Mouse (Mus musculus): ENCODE data around the gene Arl6ip6. TPM values are rescaled to one million over a fixed set of nuclear protein-coding genes. Genes with fewer than 3 reads are reported as not detected.
A peak's percentile ranks its signal among the peaks of the same experiment; 100 is the strongest.

Gene Arl6ip6
- polyA plus RNA-seq (2011; ENCODE audit: insufficient read length, low read depth, missing spikeins): 29.4 and 40.1 TPM in 2 replicates

DNA sequence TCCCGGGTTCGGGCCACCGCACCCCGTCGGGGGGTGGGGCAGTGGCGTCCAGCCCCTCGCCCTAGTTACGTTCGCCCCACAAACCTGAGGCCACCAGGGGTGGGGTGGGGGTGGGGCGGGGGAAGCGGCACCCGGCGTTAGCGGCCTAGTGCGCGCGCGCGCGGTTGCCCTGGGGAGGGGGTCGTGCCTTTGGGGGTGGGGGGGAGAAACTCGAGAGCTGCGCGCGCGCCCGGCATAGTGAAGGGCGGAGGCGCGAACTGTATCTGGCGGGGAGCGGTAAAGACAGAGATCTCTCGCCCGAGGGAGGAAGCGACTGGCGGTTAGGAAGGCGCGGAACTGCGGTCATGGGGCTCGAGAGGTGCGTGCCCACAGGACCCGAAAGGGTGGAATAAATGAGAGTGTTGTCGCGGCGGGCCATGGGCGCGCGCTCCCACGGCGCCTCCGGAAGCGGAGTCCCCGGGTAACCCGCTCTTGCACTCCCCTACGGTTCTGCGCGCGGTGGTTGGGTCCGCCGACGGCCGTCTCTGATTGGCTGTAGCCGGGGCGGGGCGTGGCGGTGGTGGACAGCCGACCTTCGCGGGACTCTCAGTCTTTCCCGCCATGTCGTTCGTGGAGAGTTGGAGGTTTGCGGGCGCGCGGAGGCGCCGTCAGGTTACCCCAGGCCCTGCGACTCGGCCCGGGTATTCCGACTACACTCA lies at the start of gene Arl6ip6:
Gene Arl6ip6 (plus strand): TSS at position 204 of the 698 bp plus-strand sequence.
- Histone ChIP-seq H3K4me3 (ENCODE audit: insufficient read depth, low read length) (peak within 1 kb of the TSS; percentile 86), H3K4me1 (ENCODE audit: control insufficient read depth, insufficient read depth, low read length) (no peaks in the 10 kb centered on the region), H3K27ac (ENCODE audit: insufficient read depth, low read length) (peak within 1 kb of the TSS; percentile 98)
- TF ChIP-seq CTCF (IDR thresholded peaks at IDR 0.05; ENCODE audit: borderline replicate concordance, insufficient read depth, low read length) (no peak), POLR2A (IDR thresholded peaks at IDR 0.05; ENCODE audit: low read depth, low read length) (peak; percentile 67)

DNA sequence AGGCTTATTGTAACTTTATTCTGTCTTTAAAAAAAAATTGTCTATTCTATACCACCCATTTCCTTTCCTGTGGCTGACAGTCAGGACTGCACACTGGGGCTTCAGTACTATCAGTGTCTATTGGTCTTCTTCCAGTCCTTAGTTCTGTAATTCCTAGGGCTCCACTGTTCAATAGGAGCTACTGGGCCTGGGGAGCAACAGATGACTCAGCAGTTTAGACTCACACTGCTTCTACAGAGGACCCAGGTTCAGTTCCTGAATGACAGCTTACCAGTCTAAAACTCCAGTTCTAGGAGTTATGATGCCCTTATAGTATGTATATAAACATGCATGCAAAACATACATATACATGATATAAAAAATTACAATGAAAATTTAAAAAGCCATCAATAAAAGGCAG lies 44.7 kb upstream of the Arl6ip6 start:
- H3K4me1 ChIP-seq (ENCODE audit: control insufficient read depth, insufficient read depth, low read length): no peaks in the 10 kb centered on the region
- no peak for TF ChIP-seq CTCF (IDR thresholded peaks at IDR 0.05; ENCODE audit: borderline replicate concordance, insufficient read depth, low read length)
- H3K27ac ChIP-seq (ENCODE audit: insufficient read depth, low read length): no peak overlapping the region
- no peak overlapping the region for H3K4me3 ChIP-seq (ENCODE audit: insufficient read depth, low read length)

DNA sequence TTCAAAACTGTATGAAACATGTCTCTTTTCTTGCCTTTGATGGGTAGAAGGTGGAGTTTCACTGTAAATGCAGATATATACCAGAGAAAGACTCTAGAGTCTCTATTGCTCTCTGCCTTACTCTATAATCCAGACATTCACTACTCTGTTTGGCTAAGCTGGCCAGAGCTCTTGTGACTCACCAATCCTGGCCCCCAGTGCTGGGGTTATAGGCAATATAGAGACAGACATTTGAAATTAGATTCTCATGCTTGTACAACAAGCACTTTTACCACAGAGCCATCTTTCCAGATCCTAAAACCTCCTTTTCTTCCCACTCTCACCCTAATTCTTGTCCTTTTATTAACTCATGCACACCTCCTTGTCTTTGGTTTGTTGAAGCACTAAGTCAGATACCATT lies 17.6 kb upstream of the Arl6ip6 start:
- Histone ChIP-seq H3K4me1 (ENCODE audit: control insufficient read depth, insufficient read depth, low read length) (no peaks in the 10 kb centered on the region), H3K4me3 (ENCODE audit: insufficient read depth, low read length) (no peak overlapping the region), H3K27ac (ENCODE audit: insufficient read depth, low read length) (no peak overlapping the region)
- TF ChIP-seq POLR2A (IDR thresholded peaks at IDR 0.05; ENCODE audit: low read depth, low read length) (no peak), CTCF (IDR thresholded peaks at IDR 0.05; ENCODE audit: borderline replicate concordance, insufficient read depth, low read length) (no peak)

DNA sequence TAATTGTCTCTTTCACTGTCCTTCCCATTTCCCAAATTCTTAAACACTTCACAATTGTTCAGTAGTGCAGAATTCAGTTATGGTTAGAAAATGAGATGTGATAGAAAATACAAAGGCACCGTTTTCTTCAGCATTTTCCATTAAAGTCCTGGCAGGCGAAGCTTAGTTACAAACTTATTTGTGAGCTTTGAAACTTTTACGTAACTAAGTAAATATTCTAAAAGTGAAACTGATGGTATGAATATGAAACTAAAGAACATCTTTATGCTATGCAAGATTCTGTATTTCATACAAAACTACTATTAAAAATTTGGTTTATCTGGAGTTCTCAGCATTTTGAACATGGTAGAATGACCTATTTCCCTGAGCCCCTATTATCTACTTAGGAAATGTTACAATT lies 12.6 kb upstream of the Arl6ip6 start:
- no peak overlapping the region for H3K4me3 ChIP-seq (ENCODE audit: insufficient read depth, low read length)
- TF ChIP-seq CTCF (IDR thresholded peaks at IDR 0.05; ENCODE audit: borderline replicate concordance, insufficient read depth, low read length): no peak
- TF ChIP-seq POLR2A (IDR thresholded peaks at IDR 0.05; ENCODE audit: low read depth, low read length): no peak
- peaks cover 2% of the 10 kb centered on the region; the same call in 1 of the 2 replicates for H3K4me1 ChIP-seq (ENCODE audit: control insufficient read depth, insufficient read depth, low read length)
- no peak overlapping the region for H3K27ac ChIP-seq (ENCODE audit: insufficient read depth, low read length)

- H3K4me3 ChIP-seq (ENCODE audit: insufficient read depth, low read length): no peak overlapping the region
- no peak for TF ChIP-seq POLR2A (IDR thresholded peaks at IDR 0.05; ENCODE audit: low read depth, low read length)
- no peak for TF ChIP-seq CTCF (IDR thresholded peaks at IDR 0.05; ENCODE audit: borderline replicate concordance, insufficient read depth, low read length)
- H3K27ac ChIP-seq (ENCODE audit: insufficient read depth, low read length): no peak overlapping the region
- peaks cover 2% of the 10 kb centered on the region; the same call in 1 of the 2 replicates for H3K4me1 ChIP-seq (ENCODE audit: control insufficient read depth, insufficient read depth, low read length)
Observed at GRCm38 (mm10) chr2:53179876-53180275, 11.7 kb upstream of the Arl6ip6 start.

DNA sequence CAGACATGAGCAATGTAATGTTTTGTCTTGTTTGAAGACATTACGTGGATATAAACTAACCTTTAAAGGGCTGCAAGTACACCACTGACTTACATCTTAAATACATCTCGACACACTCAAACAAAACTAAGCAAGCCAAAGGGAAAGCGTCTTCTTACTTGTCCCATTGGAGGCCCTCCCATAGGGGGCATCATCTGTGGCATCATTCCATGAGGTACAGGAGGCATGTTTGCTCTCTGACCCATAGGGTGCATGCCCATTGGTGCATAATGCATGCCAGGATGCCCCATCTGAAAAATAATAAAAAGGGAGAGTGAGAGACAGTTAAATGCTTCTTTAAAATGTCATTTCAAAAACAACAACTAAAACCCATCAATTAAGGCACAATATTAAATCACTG lies 1.7 kb upstream of the Arl6ip6 start:
- peak overlapping the region; percentile 32 for H3K4me3 ChIP-seq (ENCODE audit: insufficient read depth, low read length)
- H3K4me1 ChIP-seq (ENCODE audit: control insufficient read depth, insufficient read depth, low read length): no peaks in the 10 kb centered on the region
- TF ChIP-seq CTCF (IDR thresholded peaks at IDR 0.05; ENCODE audit: borderline replicate concordance, insufficient read depth, low read length): no peak; the same call in 1 of the 2 replicates
- no peak overlapping the region for H3K27ac ChIP-seq (ENCODE audit: insufficient read depth, low read length)

DNA sequence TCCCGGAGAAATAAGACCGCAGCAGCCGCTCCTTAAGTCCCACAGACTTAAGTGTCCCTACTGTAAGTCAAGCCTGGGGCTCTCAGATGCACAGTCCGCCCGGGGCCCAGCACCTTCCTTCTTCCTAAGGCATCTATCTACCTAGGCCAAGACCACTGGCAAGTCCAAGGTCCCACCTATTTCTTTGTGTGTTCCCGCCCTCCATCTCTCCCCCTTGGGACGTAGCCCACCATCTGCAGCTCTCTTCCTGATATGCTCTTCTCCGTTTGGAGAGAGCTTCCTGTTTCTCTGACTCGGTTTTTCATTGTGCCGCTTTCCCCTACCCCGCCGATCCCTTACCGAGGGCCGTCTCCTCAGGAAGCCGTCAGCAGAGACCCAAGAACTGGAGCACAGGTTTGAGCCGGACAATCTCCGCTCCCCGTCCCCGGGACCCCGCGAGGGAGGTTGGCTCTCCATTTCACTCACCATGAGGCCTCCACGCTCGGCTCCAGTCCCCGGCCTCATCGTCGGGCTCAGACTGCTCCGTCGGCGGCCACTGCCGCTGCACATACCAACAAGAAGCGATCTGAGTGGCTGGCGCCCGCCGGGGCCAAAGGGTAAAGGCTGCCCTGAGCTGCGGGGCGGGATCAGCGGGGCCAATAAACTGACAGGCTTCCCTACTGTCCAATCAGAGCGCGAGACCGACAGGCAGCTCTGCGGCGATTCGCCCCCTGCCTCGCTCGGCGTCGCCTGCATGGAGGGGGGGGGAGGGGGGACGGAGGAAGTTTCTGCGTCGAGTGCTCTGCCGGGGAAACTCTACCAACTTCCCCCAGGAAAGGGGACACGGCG lies 628 bp upstream of the Arl6ip6 start, which contains the start of gene Prpf40a:
Gene Prpf40a (minus strand): TSS at position 601 of the 828 bp plus-strand sequence.
- Histone ChIP-seq H3K4me3 (ENCODE audit: insufficient read depth, low read length) (peak within 1 kb of the TSS; percentile 86), H3K4me1 (ENCODE audit: control insufficient read depth, insufficient read depth, low read length) (no peaks in the 10 kb centered on the region), H3K27ac (ENCODE audit: insufficient read depth, low read length) (peak within 1 kb of the TSS; percentile 98)
- TF ChIP-seq CTCF (IDR thresholded peaks at IDR 0.05; ENCODE audit: borderline replicate concordance, insufficient read depth, low read length) (no peak), POLR2A (IDR thresholded peaks at IDR 0.05; ENCODE audit: low read depth, low read length) (peak; percentile 86)

GRCm38 (mm10) chr2:53192386-53192785 lies 860 bp downstream of the Arl6ip6 start:
- TF ChIP-seq POLR2A (IDR thresholded peaks at IDR 0.05; ENCODE audit: low read depth, low read length) (0 out of 2 replicates have a peak, but pooled peaks have one; percentile 12), CTCF (IDR thresholded peaks at IDR 0.05; ENCODE audit: borderline replicate concordance, insufficient read depth, low read length) (no peak)
- no peaks in the 10 kb centered on the region for H3K4me1 ChIP-seq (ENCODE audit: control insufficient read depth, insufficient read depth, low read length)
- peak overlapping the region; percentile 66 for H3K27ac ChIP-seq (ENCODE audit: insufficient read depth, low read length)
- H3K4me3 ChIP-seq (ENCODE audit: insufficient read depth, low read length): peak overlapping the region; percentile 83

- H3K4me3 ChIP-seq (ENCODE audit: insufficient read depth, low read length): no peak overlapping the region
- no peak for TF ChIP-seq CTCF (IDR thresholded peaks at IDR 0.05; ENCODE audit: borderline replicate concordance, insufficient read depth, low read length)
- TF ChIP-seq POLR2A (IDR thresholded peaks at IDR 0.05; ENCODE audit: low read depth, low read length): no peak
- no peak overlapping the region for H3K27ac ChIP-seq (ENCODE audit: insufficient read depth, low read length)
- H3K4me1 ChIP-seq (ENCODE audit: control insufficient read depth, insufficient read depth, low read length): peaks cover 4% of the 10 kb centered on the region; the same call in 1 of the 2 replicates
Observed at GRCm38 (mm10) chr2:53196431-53196830, 4.9 kb downstream of the Arl6ip6 start.

DNA sequence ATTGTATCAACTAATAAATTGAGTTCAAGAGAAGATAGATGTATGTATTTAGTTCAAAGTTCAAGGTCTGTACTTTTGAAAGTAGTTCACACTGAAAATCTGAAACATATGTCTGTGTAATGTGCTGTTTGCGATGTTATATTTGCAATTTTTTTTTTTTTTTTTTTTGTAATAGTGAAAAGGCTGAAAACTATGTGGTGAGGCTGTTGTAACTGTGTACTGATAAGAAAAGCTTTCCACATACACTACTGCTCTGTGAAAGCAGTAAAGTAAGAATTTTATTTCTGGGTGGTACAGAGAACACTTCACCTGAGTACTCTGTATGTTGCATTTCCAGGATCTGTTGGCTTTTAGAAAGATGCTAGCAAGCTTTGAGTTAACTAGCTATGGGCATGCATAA lies 7.7 kb downstream of the Arl6ip6 start:
- TF ChIP-seq CTCF (IDR thresholded peaks at IDR 0.05; ENCODE audit: borderline replicate concordance, insufficient read depth, low read length) (no peak), POLR2A (IDR thresholded peaks at IDR 0.05; ENCODE audit: low read depth, low read length) (no peak)
- no peak overlapping the region for H3K4me3 ChIP-seq (ENCODE audit: insufficient read depth, low read length)

More for the DNA sequence above, 7.7 kb downstream of the Arl6ip6 start:
- Histone ChIP-seq H3K4me1 (ENCODE audit: control insufficient read depth, insufficient read depth, low read length) (peaks cover 4% of the 10 kb centered on the region; the same call in 1 of the 2 replicates), H3K27ac (ENCODE audit: insufficient read depth, low read length) (no peak overlapping the region)
